15 mouse cellular contexts compared by ENCODE assay signal in genomic region chr14:102898445-102898844, GRCm38 (mm10).
DNase-seq lines count a peak whose midpoint lies in the region; ATAC-seq and TF ChIP-seq lines count a peak whose summit lies in the region.
"Had no signal": no experiment of that assay in that cellular context is flagged by ENCODE, and none has a peak within 500 bp of the region (broad histone marks: within the 10 kb centered on the region; RNA-seq: fewer than 3 reads in every experiment).

No protein-coding gene starts in this region.

- no peak overlapping the region for H3K4me2 ChIP-seq in limb, embryonic 14.5 days (replicated peaks; ENCODE audit: low read depth, low read length, severe bottlenecking)
- H3K4me2 ChIP-seq: embryonic facial prominence, embryonic 13.5 days; forebrain, embryonic 12.5 days; heart, embryonic 13.5 days; limb, embryonic 15.5 days had no signal

- H3K9ac ChIP-seq in limb, embryonic 14.5 days (ENCODE audit: low read depth, low read length, severe bottlenecking) = no peak overlapping the region
- H3K9ac ChIP-seq: embryonic facial prominence, embryonic 13.5 days; forebrain, embryonic 12.5 days; heart, embryonic 13.5 days; limb, embryonic 15.5 days had no signal

- peaks cover 9% of the 10 kb centered on the region for H3K4me1 ChIP-seq in limb, embryonic 14.5 days (ENCODE audit: control insufficient read depth, insufficient read depth, low read length)
- peaks cover 6% of the 10 kb centered on the region for H3K4me1 ChIP-seq in limb, embryonic 10.5 days
- H3K4me1 ChIP-seq: forebrain, embryonic 12.5 days had no signal

- H3K4me3 ChIP-seq in limb, embryonic 14.5 days (replicated peaks; ENCODE audit: low read length) = no peak overlapping the region
- H3K4me3 ChIP-seq in limb, embryonic 10.5 days = no peak overlapping the region
- H3K4me3 ChIP-seq: embryonic facial prominence, embryonic 13.5 days; forebrain, embryonic 12.5 days; heart, embryonic 13.5 days; layer of hippocampus, adult 2 months; limb, embryonic 15.5 days had no signal

- WGBS in limb, embryonic 14.5 days = 74% methylated on average over 4 of the region's 4 CpGs
- 92% methylated on average over 4 of the region's 4 CpGs for WGBS in limb, embryonic 10.5 days

- H3K27ac ChIP-seq in limb, embryonic 14.5 days (replicated peaks; ENCODE audit: low read depth, low read length) = no peak overlapping the region
- H3K27ac ChIP-seq in limb, embryonic 10.5 days = no peak overlapping the region
- H3K27ac ChIP-seq: embryonic facial prominence, embryonic 13.5 days; forebrain, embryonic 12.5 days; heart, embryonic 13.5 days; layer of hippocampus, adult 2 months; limb, embryonic 15.5 days had no signal

- no peaks in the 10 kb centered on the region for H3K36me3 ChIP-seq in limb, embryonic 14.5 days (ENCODE audit: control insufficient read depth, insufficient read depth, low read length)
- H3K36me3 ChIP-seq in limb, embryonic 10.5 days = no peaks in the 10 kb centered on the region
- H3K36me3 ChIP-seq: embryonic facial prominence, embryonic 13.5 days; forebrain, embryonic 12.5 days; heart, embryonic 13.5 days; limb, embryonic 15.5 days had no signal

- intact Hi-C loops in heart, postnatal 14 days (cut with DNase I) = loop anchor here (5.0 kb wide), 1 partner anchor 86 kb away; no protein-coding TSS in a partner anchor
- intact Hi-C loops in left cerebral cortex, postnatal 4 days (cut with DNase I) = loop anchor here (2.0 kb wide), 1 partner anchor 30 kb away; no protein-coding TSS in a partner anchor

- no peaks in the 10 kb centered on the region for H3K27me3 ChIP-seq in limb, embryonic 14.5 days (ENCODE audit: control insufficient read depth, insufficient read depth, low read length)
- no peaks in the 10 kb centered on the region for H3K27me3 ChIP-seq in limb, embryonic 10.5 days (ENCODE audit: low read depth, poor library complexity, severe bottlenecking)
- H3K27me3 ChIP-seq: embryonic facial prominence, embryonic 13.5 days; forebrain, embryonic 12.5 days; heart, embryonic 13.5 days; limb, embryonic 15.5 days had no signal

- peak; percentile 66 to 68 for DNase-seq in heart, adult 18-20 months
- DNase-seq in heart, postnatal 14 days = no peak
- peak; percentile 79 for DNase-seq in limb, embryonic 14.5 days (ENCODE audit: low spot score)
- DNase-seq in limb, embryonic 10.5 days (ENCODE audit: low spot score) = no peak
- peak; percentile 18 for DNase-seq in adipocyte (ENCODE audit: low spot score)
- peak; percentile 25 for DNase-seq in lung, postnatal 10 days
- no peak for DNase-seq in left cerebral cortex, postnatal 4 days
- DNase-seq: adrenal gland, postnatal 36 days; cerebellum, adult 8-10 months; thymus, postnatal 4 days had no signal

- no peak for ATAC-seq in limb, embryonic 14.5 days (ENCODE audit: low FRiP score, low read depth)

- no peak for TF ChIP-seq POLR2A in limb, embryonic 14.5 days (IDR thresholded peaks at IDR 0.05; ENCODE audit: borderline replicate concordance, extremely low read depth, insufficient read depth, insufficient read length)

- H3K9me3 ChIP-seq in limb, embryonic 14.5 days (ENCODE audit: control insufficient read depth, low read length) = no peaks in the 10 kb centered on the region
- H3K9me3 ChIP-seq in limb, embryonic 10.5 days (replicated peaks) = no peaks in the 10 kb centered on the region
- H3K9me3 ChIP-seq: embryonic facial prominence, embryonic 13.5 days; forebrain, embryonic 12.5 days; heart, embryonic 13.5 days; limb, embryonic 15.5 days had no signal

Comparison
In these comparisons a context has a peak if more than half of its experiments do, and no peak if none do; other contexts are left out.
1. DNase-seq: peak in heart, adult 18-20 months (2 of 2), limb, embryonic 14.5 days (single experiment), adipocyte (single experiment) and lung, postnatal 10 days (single experiment); none in heart, postnatal 14 days (0 of 2), limb, embryonic 10.5 days (single experiment) and left cerebral cortex, postnatal 4 days (single experiment).